Mouse (Mus musculus): ENCODE measurements around the gene Fibp. TPM values are rescaled to one million over a fixed set of nuclear protein-coding genes. Genes with fewer than 3 reads are reported as not detected.
A peak's percentile ranks its signal among the peaks of the same experiment; 100 is the strongest.
"Not testable (repeated sequence)": the region's sequence is repeated elsewhere in the genome, so short reads cannot be mapped to it uniquely, and the experiment has no call there.

The Fibp gene
- polyA plus RNA-seq, 1 experiment from 2014 or later = 40.2 TPM

DNA sequence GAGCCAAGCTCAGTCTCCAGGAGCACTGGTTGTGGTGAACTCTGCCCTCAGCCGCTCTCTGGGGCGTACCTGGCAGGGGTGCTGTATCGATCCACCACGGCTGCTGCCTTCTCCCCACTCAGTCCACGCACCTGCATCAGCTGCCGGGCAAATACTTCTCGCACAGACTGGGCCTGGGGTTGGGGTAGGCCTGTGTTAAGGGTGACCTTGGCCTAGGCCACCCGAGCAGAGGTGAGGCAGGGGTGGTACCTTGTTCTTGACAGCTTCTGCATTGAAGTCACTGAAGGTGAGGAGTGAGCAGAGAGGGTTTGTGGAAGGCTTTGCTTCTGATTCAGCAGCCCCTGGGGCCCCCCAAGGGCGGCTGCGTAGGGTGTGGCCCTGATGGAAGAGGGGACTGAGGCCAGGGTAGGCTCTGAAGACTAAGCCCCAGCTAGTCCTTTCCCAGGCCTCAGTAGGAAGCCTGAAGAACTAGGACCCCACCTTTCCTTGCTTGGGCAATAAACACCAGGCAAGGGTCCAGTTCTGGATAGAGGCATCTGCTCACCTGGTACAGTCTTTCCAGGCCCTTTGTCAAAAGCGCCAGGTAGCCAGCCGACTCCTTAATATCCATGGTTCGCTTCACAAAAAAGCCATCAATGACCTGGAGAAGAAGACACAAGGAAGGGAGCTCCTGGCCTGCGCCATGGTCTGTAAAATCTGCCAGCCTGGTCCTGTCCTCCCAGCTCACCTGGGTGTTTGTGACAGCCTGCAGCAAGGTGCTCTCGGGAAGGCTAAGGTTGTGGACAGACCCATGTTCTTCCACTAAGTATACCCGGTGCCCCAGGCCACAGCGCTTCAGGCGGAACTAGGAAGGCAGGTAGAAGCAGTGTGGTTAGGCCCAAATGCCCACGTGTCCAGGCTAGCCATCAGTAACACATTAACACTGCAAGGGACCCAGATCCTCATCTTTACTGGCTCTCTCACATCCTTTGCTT is 23.3 kb downstream of the Fibp start:
- Histone ChIP-seq H3K36me3 (ENCODE audit: inconsistent target) (peaks cover 35% of the 10 kb centered on the region; the same call in 1 of the 2 replicates), H3K79me2 (ENCODE audit: inconsistent target) (0 out of 2 replicates have a peak, but pooled peaks cover 5% of the 10 kb centered on the region), H3K4me3 (ENCODE audit: inconsistent target) (no peak overlapping the region), H3K27ac (no peak overlapping the region)
- WGBS (ENCODE audit: missing documents) = 94% methylated on average over 18 of the region's 19 CpGs

DNA sequence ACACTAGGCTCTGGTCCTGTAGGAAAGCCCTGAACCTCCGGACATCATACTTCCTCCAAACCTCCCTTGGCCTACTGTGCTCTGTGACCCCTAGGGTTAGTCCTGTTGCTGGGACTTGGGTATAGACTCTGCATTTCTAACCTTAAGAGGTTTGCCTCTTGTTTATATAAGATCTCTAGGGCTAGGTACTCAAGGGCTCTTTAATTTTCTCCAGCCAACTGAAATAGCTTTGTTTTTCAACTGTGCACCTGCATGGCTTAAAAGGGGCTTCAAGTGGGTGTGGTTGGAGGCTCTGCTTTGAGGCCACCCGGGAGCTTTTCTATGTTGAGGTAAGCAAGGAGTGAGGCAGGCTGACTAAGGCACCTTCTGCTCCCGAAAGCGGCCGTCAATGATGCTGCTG is 24.1 kb downstream of the Fibp start:
- Histone ChIP-seq H3K27ac (no peak overlapping the region), H3K4me3 (ENCODE audit: inconsistent target) (no peak overlapping the region), H3K79me2 (ENCODE audit: inconsistent target) (0 out of 2 replicates have a peak, but pooled peaks cover 5% of the 10 kb centered on the region), H3K36me3 (ENCODE audit: inconsistent target) (peaks cover 35% of the 10 kb centered on the region; the same call in 1 of the 2 replicates)
- WGBS (ENCODE audit: missing documents) = 96% methylated on average over 5 of the region's 5 CpGs

DNA sequence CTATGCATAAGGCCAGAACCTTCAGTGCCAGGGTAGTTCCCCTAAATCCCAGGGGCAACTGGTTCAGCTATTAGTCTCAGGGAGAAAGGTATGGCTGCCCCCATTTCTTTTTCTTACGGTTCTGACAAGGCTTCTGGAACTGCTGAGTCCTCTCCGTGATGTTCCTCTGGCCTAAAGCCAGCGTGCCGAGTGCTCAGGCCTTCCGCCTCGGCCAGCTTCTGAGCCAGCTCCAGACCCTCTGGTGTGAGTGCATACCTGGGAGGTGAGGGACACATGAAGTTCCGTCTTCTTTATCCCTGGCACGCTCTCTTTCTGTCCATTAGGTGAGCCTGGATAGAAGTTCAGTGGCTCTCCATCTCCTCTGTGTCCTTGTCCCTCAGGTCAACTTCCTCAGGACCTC is 25.0 kb downstream of the Fibp start:
- Histone ChIP-seq H3K36me3 (ENCODE audit: inconsistent target) (peaks cover 35% of the 10 kb centered on the region; the same call in 1 of the 2 replicates), H3K79me2 (ENCODE audit: inconsistent target) (0 out of 2 replicates have a peak, but pooled peaks cover 5% of the 10 kb centered on the region), H3K4me3 (ENCODE audit: inconsistent target) (no peak overlapping the region), H3K27ac (no peak overlapping the region)
- WGBS (ENCODE audit: missing documents) = 90% methylated on average over 8 of the region's 8 CpGs

DNA sequence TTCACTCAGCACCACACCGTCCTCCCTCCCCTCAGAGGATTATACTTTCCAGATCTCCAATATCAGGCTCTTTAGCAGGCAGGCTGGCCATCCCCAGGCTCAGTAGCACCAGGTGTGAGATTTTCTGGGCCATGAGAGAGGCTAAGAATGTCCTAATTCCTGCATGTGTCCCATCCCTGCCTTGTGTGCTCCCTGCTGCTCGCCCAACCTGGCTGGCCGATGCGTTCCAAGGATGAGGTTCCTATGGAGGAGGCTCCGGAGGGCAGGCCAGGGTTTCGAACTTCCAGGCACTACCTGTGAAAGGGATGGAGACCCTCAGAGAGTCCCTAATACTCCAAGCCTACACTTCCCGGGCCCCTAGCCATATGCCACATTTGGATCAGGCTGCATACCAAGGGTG is 25.4 kb downstream of the Fibp start:
- 91% methylated on average over 7 of the region's 7 CpGs for WGBS (ENCODE audit: missing documents)
- Histone ChIP-seq H3K79me2 (ENCODE audit: inconsistent target) (0 out of 2 replicates have a peak, but pooled peaks cover 5% of the 10 kb centered on the region), H3K4me3 (ENCODE audit: inconsistent target) (no peak overlapping the region), H3K36me3 (ENCODE audit: inconsistent target) (peaks cover 35% of the 10 kb centered on the region; the same call in 1 of the 2 replicates), H3K27ac (no peak overlapping the region)

DNA sequence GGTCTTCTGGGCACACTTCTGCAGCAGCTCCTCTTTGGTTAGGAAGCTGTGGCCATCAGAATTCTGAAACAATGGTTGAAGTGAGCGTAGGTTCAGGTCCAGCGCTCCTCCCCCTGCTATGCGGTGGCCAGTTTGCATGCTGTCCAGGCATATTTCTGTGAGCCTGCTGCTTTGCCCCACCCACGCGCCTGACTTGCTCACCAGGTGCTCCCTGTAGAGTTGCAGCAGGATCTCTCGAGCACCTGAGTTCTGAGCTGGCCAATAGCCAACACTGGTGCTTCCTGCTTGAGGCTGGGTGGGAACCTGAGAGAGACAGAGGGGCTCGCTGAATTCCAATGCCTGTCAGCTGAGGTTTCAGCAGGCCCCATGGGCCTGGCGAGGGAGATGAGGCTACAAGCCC is 25.9 kb downstream of the Fibp start:
- H3K4me3 ChIP-seq (ENCODE audit: inconsistent target) = no peak overlapping the region
- H3K79me2 ChIP-seq (ENCODE audit: inconsistent target) = 0 out of 2 replicates have a peak, but pooled peaks cover 5% of the 10 kb centered on the region
- peaks cover 35% of the 10 kb centered on the region; the same call in 1 of the 2 replicates for H3K36me3 ChIP-seq (ENCODE audit: inconsistent target)
- H3K27ac ChIP-seq = no peak overlapping the region
- 96% methylated on average over 8 of the region's 8 CpGs for WGBS (ENCODE audit: missing documents)

DNA sequence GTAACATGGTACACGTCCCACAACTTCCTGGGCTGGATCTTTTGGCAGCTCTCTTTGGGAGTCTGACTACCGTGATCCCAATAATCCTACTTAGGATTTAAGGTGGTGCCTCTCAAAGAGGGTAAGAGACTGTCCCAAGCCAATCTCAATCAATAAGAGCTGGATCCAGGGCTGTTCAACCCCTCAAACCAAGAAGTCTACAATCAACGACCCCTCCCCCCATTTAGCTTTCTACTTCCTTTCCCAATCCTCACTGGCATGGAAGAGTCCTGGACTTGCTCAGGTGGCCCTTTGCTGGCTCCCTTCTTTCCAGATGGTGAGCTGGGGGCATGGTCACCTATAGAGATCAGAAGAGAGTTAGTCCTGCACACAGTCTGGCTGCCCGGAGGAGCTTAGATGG is 26.4 kb downstream of the Fibp start:
- no peak overlapping the region for H3K4me3 ChIP-seq (ENCODE audit: inconsistent target)
- no peak overlapping the region for H3K27ac ChIP-seq
- H3K79me2 ChIP-seq (ENCODE audit: inconsistent target) = peaks cover 10% of the 10 kb centered on the region
- H3K36me3 ChIP-seq (ENCODE audit: inconsistent target) = peaks cover 35% of the 10 kb centered on the region; the same call in 1 of the 2 replicates
- WGBS (ENCODE audit: missing documents) = 92% methylated on average over 4 of the region's 4 CpGs

DNA sequence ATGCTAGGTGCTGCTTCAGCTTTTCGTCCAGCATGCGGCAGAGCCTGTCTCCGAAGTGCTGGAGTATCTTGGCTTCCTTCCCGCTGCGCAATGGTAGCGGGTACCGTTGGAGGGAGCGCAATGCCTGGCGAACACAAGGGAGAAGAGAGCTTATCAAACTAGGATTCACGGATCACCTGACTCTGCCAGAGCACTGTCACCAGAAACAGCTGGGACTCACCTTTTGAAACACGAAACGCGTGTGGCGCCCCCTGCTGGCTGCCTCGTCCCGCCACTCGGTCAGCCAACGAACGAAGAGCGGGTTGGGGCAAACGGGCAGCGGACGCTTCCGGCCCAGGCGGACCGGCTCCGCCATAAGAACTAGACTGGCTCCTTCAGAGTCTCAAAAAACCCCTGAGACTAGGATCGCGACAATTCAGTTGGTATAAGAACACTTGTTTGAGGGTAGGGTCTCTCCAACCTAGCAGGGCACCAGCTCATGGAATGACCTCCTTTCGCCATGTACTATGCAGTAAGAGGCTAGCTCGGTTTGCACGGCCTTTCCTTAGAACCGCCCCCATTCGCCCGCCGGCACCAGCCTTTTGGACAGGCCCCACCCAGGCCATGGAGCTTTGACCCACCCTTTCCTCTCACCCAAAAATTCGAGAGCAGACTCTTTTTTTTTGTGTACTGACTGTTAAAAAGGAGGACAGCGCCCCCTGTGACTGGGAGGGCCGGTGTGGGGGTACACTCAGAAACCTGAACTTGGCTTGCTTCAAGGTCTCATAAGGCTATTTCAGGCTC is 27.5 kb downstream of the Fibp start, which contains the start of gene Mus81:
Gene Mus81, minus strand, starts transcription at position 635 of the 783 bp plus-strand sequence.
- under 1% methylated on average over 38 of the region's 39 CpGs for WGBS (ENCODE audit: missing documents)
- Histone ChIP-seq H3K79me2 (ENCODE audit: inconsistent target) (peaks cover 22% of the 10 kb centered on the region), H3K4me3 (ENCODE audit: inconsistent target) (peak within 1 kb of the TSS; percentile 57), H3K27ac (peak within 1 kb of the TSS; percentile 92), H3K36me3 (ENCODE audit: inconsistent target) (peaks cover 32% of the 10 kb centered on the region; the same call in 1 of the 2 replicates)

DNA sequence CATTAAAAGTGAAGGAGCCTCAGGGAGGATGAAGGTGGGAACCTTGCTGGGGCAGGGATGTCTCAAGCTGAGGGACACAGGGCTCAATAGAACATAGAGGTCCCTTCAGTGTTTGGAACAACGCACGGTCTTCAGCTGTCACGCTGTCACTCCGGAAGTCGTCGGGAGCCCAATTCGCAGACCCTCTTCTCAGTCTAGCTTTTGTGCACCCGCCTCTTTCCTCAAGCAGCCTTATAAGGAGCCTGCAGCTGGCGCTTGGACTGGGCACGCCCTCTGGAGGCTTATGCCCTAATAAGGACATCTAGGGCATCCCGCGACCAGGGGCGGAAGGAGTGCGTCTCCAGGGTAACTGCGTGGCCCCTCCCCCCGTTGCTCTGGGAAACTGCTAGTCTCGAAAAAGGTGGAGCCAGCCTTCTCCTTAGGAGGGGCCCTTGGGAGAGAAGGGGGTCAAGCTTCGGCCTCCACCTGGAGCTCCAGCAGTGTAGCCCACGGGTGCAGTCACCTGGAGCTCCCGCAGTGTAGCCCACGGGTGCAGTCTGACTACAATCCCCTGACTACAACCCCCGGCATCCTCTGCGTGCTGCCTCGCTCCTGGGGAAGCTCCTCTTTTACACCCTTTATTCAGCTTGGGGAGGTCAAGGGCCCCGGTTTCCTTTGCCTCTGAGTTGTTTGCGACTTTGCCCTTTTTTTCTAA is 28.6 kb downstream of the Fibp start:
- under 1% methylated on average over 26 of the region's 26 CpGs for WGBS (ENCODE audit: missing documents)
- Histone ChIP-seq H3K4me3 (ENCODE audit: inconsistent target) (peak overlapping the region; percentile 57), H3K27ac (peak overlapping the region; percentile 92), H3K36me3 (ENCODE audit: inconsistent target) (peaks cover 36% of the 10 kb centered on the region; the same call in 1 of the 2 replicates), H3K79me2 (ENCODE audit: inconsistent target) (peaks cover 33% of the 10 kb centered on the region)

DNA sequence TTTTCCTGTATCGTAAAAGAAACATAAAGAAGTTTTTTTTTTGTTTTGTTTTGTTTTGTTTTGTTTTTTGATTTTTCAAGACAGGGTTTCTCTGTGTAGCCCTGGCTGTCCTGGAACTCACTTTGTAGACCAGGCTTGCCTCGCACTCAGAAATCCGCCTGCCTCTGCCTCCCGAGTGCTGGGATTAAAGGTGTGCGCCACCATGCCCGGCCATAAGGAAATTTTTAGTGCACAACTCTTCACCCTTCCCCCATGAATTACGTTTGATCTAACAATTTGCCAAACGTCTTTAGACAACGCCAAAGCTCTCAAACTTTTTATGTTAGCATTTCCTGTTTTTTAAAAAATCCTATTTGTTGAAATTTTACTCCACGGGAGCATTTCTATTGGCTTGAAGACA is 29.3 kb downstream of the Fibp start:
- Histone ChIP-seq H3K79me2 (ENCODE audit: inconsistent target) (peaks cover 40% of the 10 kb centered on the region), H3K4me3 (ENCODE audit: inconsistent target) (peak overlapping the region; percentile 57), H3K36me3 (ENCODE audit: inconsistent target) (peaks cover 35% of the 10 kb centered on the region; the same call in 1 of the 2 replicates), H3K27ac (peak overlapping the region; percentile 92)
- WGBS (ENCODE audit: missing documents) = 29% methylated on average over 10 of the region's 10 CpGs

DNA sequence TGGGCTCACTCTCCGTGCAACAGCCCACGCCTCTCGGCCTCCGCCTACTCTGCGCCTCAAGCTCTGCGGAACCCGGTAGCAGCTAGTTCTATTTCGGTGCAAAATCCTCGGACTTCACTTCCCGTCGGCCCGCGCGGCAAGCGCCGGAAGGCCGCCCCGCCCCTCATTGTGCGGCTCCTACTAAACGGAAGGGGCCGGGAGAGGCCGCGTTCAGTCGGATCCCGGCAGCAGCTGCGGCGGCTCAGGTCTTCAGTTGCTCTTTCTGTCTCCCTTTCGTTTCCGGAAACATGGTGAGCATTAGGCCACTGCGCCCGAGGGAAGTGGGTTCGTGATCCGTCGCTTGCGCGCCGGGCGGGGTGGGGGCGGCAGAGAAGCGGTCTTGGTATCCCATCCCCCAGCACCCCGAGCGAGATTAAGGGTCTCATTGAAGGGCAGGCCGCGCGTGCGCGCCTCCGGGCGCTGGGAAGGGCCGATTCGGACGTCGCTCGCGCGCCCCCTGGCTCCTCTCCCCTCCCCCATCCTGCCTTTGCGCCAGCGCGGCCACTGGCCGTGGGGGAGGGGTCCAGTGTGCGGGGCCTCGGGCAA is 30.0 kb downstream of the Fibp start, which contains the start of gene Cfl1:
Gene Cfl1, plus strand, starts transcription at position 143 of the 585 bp plus-strand sequence.
- Histone ChIP-seq H3K79me2 (ENCODE audit: inconsistent target) (peaks cover 45% of the 10 kb centered on the region), H3K36me3 (ENCODE audit: inconsistent target) (peaks cover 33% of the 10 kb centered on the region), H3K27ac (peak within 1 kb of the TSS; percentile 92), H3K4me3 (ENCODE audit: inconsistent target) (peak within 1 kb of the TSS; percentile 63)
- under 1% methylated on average over 57 of the region's 62 CpGs for WGBS (ENCODE audit: missing documents)

DNA sequence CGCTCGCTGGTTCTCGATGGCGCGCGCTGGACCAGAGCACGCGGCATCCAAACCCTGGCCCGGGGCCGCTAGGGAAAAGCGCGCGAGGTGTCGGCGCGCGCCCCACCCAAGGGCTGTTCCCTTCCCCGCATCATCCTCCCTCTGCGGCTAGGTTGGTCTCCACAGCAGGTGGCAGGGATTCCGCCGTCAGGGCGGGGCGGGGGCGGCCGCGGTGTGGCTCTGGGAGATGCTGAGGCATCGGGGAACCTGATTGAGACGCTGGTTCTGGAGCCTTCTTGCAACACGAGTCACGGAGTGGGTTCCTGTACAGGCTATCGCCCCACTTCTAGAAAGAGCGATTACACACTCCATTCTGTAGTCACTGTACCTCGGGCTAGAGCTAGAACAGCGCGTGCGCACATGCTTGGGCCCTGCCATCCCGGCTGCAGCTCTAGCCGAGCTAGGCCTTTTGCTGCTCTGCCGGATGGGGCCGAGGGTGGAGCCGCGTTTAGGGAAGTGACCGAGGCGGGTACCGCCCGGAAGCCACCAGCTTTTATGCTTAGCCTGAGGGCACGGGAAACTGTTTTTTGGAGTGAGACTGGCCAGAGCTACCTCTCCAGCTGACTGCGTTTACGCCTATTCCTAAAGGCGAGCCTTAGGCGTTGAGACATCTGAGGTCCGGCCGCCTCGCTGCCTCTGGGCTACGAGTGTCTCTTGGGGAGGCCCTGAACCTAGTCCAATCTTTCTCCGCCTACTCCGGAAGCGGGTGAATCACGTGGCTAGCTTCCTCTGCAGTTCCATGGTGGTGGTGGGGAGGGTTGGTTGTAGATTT is 30.7 kb downstream of the Fibp start:
- Histone ChIP-seq H3K27ac (peak overlapping the region; percentile 90), H3K4me3 (ENCODE audit: inconsistent target) (peak overlapping the region; percentile 63), H3K79me2 (ENCODE audit: inconsistent target) (peaks cover 52% of the 10 kb centered on the region), H3K36me3 (ENCODE audit: inconsistent target) (peaks cover 31% of the 10 kb centered on the region)
- under 1% methylated on average over 58 of the region's 59 CpGs for WGBS (ENCODE audit: missing documents)

DNA sequence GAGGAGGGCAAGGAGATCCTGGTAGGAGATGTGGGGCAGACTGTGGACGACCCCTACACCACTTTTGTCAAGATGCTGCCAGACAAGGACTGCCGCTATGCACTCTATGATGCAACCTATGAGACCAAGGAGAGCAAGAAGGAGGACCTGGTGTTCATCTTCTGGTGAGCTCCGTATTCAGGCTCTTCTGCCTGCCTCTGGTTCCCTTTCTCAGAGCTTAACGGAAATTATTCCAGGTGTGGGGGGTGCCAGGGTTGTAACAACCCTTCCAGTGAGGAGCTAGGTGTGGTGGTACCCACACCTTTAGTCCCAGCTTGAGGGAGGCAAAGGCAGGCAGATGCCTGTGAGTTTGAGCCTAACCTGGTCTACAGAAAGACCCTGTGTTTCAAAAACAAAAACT is 32.2 kb downstream of the Fibp start:
- H3K4me3 ChIP-seq (ENCODE audit: inconsistent target) = peak overlapping the region; percentile 63; the same call in 1 of the 2 replicates
- WGBS (ENCODE audit: missing documents) = 80% methylated on average over 4 of the region's 4 CpGs
- no peak overlapping the region for H3K27ac ChIP-seq
- H3K36me3 ChIP-seq (ENCODE audit: inconsistent target) = peaks cover 42% of the 10 kb centered on the region
- peaks cover 46% of the 10 kb centered on the region for H3K79me2 ChIP-seq (ENCODE audit: inconsistent target)

DNA sequence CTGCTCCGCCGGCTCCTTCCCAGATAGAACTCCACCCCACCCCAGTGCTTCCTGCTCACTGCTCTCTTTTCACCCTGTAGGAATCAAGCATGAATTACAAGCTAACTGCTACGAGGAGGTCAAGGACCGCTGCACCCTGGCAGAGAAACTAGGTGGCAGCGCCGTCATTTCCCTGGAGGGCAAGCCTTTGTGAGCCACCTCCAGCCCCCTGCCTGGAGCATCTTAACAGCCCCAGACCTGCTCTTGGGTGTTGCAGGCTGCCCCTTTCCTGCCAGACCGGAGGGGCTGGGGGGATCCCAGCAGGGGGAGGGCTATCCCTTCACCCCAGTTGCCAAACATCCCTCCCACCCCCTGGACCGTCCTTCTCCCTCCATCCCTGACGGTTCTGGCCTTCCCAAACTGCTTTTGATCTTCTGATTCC is 32.9 kb downstream of the Fibp start:
- 87% methylated on average over 7 of the region's 9 CpGs for WGBS (ENCODE audit: missing documents)
- H3K36me3 ChIP-seq (ENCODE audit: inconsistent target) = peaks cover 42% of the 10 kb centered on the region
- H3K4me3 ChIP-seq (ENCODE audit: inconsistent target); H3K27ac ChIP-seq: not testable (repeated sequence)
- peaks cover 46% of the 10 kb centered on the region for H3K79me2 ChIP-seq (ENCODE audit: inconsistent target)

Measured in macrophage (primary cell).